Mouse (Mus musculus) megakaryocyte, embryonic 14.5 days (primary cell): ENCODE measurements around the gene Dennd1a.

Experiments used
- FLI1 ChIP-seq: IDR thresholded peaks from 2 replicates; pipeline ENCODE4 v1.6.1; 2012; ENCODE audit warnings: low read length, inconsistent platforms, mixed read lengths
- GATA1 ChIP-seq: IDR thresholded peaks from 3 replicates; pipeline ENCODE4 v1.6.1; 2012; ENCODE audit warnings: mixed read lengths, low read length, inconsistent platforms, borderline replicate concordance

GRCm38 (mm10) chr2:37925413-37926132 is 361.6 kb downstream of the Dennd1a start:
- TF ChIP-seq GATA1: no peak
- TF ChIP-seq FLI1: no peak
